Mouse (Mus musculus) G1E (cell line): ENCODE data around the gene Gm4969. TPM values are rescaled to one million over a fixed set of nuclear protein-coding genes. Genes with fewer than 3 reads are reported as not detected.

Source experiments
- ATAC-seq: 2 replicates; pipeline ENCODE4 v1.8.0; 2016; ENCODE audit warnings: mild to moderate bottlenecking; ENCODE audit not compliant: insufficient number of reproducible peaks, poor library complexity, low FRiP score, severe bottlenecking; ENCODE audit errors: extremely low read depth
- DNase-seq: peaks from one replicate; pipeline ENCODE4 v3.0.0; 2012; ENCODE audit warnings: low spot score
- H3K27me3 ChIP-seq: 2 replicates; pipeline ENCODE4 v1.6.1; 2012; ENCODE audit warnings: mild to moderate bottlenecking, low read length, inconsistent platforms; ENCODE audit not compliant: insufficient read depth
- H3K36me3 ChIP-seq: replicated peaks from 2 replicates; pipeline ENCODE3; 2012; ENCODE audit warnings: mild to moderate bottlenecking, inconsistent platforms
- H3K4me1 ChIP-seq: 2 replicates; pipeline ENCODE4 v1.6.1; 2012; ENCODE audit warnings: low read depth, low read length, inconsistent platforms, mixed read lengths; ENCODE audit not compliant: insufficient read depth
- H3K4me3 ChIP-seq: 2 replicates; pipeline ENCODE4 v1.5.1; 2012; ENCODE audit warnings: low read depth, mild to moderate bottlenecking, inconsistent platforms, low read length, moderate library complexity, mixed read lengths
- H3K9me3 ChIP-seq: replicated peaks from 2 replicates; pipeline ENCODE4 v1.6.1; 2012; ENCODE audit warnings: inconsistent platforms
- CTCF ChIP-seq: IDR thresholded peaks from 2 replicates; pipeline ENCODE4 v1.5.1; 2012; ENCODE audit warnings: low read depth, low read length, inconsistent platforms, mixed read lengths
- GATA1 ChIP-seq: IDR thresholded peaks from 2 replicates; pipeline ENCODE4 v1.6.1; 2012; ENCODE audit warnings: borderline replicate concordance, low read length, inconsistent platforms, mixed read lengths
- GATA2 ChIP-seq: IDR thresholded peaks from 2 replicates; pipeline ENCODE4 v1.6.1; 2012; ENCODE audit warnings: low read depth, low read length, inconsistent platforms, borderline replicate concordance
- POLR2AphosphoS5 ChIP-seq: IDR thresholded peaks from 2 replicates; pipeline ENCODE4 v1.6.1; 2012; ENCODE audit warnings: low read depth, low read length, inconsistent platforms; ENCODE audit not compliant: insufficient replicate concordance
- TAL1 ChIP-seq: conservative IDR thresholded peaks from 2 replicates; pipeline ENCODE4 v1.6.1; 2012; ENCODE audit warnings: low read depth, low read length, inconsistent platforms, mixed read lengths
- polyA plus RNA-seq: library from polyadenylated mRNA; stranded (reverse); fragments of >175 nt; gene quantifications from 2 replicates; pipeline ENCODE4 v1.2.3, GENCODE M21; 2012
- total RNA-seq, 2 experiments: library from RNA; stranded (forward) in 1 of 2; stranded (reverse) in 1 of 2; fragments of 200-1000 nt in 1 of 2; fragments of >200 nt in 1 of 2; fragmentation: Nextera tagmentation in 1 of 2; gene quantifications; 2 replicates each; pipeline ENCODE4 v1.2.3; 2014 to 2017

The Gm4969 gene
- total and polyA plus RNA-seq, 3 experiments = 0.05 TPM; not detected in 2

DNA sequence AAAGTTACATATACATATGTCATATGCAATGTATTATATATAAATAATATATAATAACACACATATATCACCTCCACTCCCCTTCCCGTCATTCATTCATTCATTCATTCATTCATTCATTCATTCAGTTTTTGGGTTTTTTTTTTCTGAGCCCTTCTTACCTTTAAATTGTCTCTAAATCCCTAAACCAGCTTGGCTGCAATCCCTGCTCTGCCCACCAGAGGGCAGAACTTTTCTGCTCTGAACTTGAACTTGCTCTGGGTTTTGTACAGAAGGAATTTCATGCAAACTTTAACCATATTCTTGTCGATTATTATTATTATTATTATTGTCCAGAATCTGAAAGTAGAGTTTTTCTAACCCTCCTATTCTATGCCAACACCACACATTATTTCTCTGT, 49.5 kb downstream of the Gm4969 start:
- no peaks in the 10 kb centered on the region for H3K9me3 ChIP-seq
- DNase-seq = no peak

DNA sequence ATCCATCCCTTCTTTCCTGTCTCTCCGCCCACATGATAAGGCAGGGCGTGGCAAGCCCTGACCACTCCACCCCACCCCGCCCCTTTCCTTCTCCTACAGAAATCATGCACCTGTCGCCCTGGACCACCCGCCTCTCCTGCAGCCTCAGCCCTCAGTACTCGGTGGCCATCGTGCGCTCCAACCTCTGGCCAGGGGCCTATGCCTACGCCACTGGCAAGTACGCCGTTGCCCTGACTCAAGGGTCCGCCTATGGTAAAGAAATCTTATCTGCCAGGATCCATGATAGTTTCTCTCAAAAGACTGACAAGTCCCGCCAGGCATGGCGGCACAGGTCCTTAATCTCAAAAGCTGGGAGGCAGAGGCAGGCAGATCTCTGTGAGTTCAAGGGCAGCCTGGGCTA, 50.2 kb downstream of the Gm4969 start:
- no peaks in the 10 kb centered on the region for H3K9me3 ChIP-seq
- peaks cover 31% of the 10 kb centered on the region for H3K27me3 ChIP-seq
- no peak for DNase-seq
- TF ChIP-seq TAL1 = no peak
- no peak for TF ChIP-seq GATA2
- no peak for TF ChIP-seq CTCF
- no peak for TF ChIP-seq POLR2AphosphoS5
- no peak overlapping the region for H3K4me3 ChIP-seq
- H3K36me3 ChIP-seq = no peaks in the 10 kb centered on the region
- ATAC-seq = no peak
- H3K4me1 ChIP-seq = peaks cover 5% of the 10 kb centered on the region

More for the DNA sequence above, 49.5 kb downstream of the Gm4969 start:
- TF ChIP-seq CTCF (peak; percentile 49; the same call in 1 of the 2 replicates), GATA1 (no peak), POLR2AphosphoS5 (no peak), TAL1 (no peak), GATA2 (no peak)
- no peak for ATAC-seq
- Histone ChIP-seq H3K4me1 (peaks cover 6% of the 10 kb centered on the region), H3K4me3 (no peak overlapping the region), H3K36me3 (no peaks in the 10 kb centered on the region), H3K27me3 (peaks cover 31% of the 10 kb centered on the region)

DNA sequence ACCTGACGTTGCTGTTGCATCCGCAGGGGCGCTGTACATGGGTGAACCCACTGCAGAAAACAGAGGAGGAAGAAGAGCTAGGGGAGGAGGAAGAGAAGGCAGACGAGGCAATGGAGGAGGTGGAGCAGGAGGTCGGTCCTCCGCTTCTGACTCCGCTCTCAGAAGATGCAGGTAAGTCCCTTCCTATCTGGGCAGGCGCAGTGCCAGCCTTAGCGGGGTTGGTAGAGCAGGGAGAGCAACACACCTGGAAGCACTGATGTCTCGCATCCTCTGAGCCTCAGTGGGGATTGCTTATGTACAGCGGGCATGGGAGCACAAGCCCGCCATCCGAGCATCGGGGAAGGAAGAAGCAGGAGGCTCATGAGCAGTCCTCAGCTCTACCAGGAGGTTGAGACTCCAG, 51.1 kb downstream of the Gm4969 start:
- H3K4me1 ChIP-seq = peaks cover 5% of the 10 kb centered on the region
- H3K9me3 ChIP-seq = no peaks in the 10 kb centered on the region
- no peak overlapping the region for H3K4me3 ChIP-seq
- DNase-seq = no peak
- no peaks in the 10 kb centered on the region for H3K36me3 ChIP-seq
- H3K27me3 ChIP-seq = peaks cover 32% of the 10 kb centered on the region
- TF ChIP-seq GATA2 (no peak), POLR2AphosphoS5 (no peak)
- no peak for ATAC-seq

DNA sequence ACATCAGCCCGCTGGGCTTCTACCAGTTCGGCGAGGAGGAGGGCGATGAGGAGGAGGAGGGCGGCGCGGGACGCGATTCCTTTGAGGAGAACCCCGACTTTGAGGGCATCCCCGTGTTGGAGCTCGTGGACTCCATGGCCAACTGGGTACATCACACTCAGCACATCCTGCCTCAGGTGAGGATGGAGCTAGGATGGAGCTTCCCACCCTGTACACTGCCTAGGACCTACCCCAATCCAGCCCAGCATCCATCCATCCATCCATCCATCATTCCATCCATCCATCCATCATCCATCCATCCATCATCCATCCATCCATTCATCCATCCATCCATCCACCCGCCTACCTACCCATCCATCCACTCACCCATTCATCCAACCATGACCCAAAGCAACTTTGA, 52.3 kb downstream of the Gm4969 start:
- Histone ChIP-seq H3K9me3 (no peaks in the 10 kb centered on the region), H3K4me1 (peaks cover 5% of the 10 kb centered on the region), H3K27me3 (peaks cover 32% of the 10 kb centered on the region), H3K36me3 (no peaks in the 10 kb centered on the region), H3K4me3 (no peak overlapping the region)
- DNase-seq (no peak), ATAC-seq (no peak)
- TF ChIP-seq CTCF (no peak), GATA1 (no peak), POLR2AphosphoS5 (no peak), TAL1 (no peak), GATA2 (no peak)

DNA sequence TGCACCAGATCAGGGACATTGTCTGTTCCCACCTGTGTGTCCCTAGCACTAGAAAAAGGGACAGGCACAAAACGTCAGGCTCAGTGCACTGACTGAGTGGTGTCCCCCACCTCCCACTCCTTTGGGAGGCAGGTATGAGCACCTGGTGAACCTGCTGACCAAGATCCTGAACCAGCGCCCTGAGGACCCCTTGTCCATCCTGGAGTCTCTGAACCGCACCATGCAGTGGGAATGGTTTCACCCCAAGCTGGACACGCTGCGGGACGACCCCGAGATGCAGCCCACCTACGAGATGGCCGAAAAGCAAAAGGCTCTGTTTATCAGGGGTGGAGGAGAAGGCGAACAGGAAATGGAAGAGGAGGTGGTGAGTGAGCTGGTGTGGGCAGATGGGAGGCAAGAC, 60.8 kb downstream of the Gm4969 start:
- peaks cover 63% of the 10 kb centered on the region for H3K36me3 ChIP-seq
- TF ChIP-seq CTCF (no peak), GATA2 (no peak), GATA1 (no peak), POLR2AphosphoS5 (no peak), TAL1 (no peak)
- H3K4me1 ChIP-seq = no peaks in the 10 kb centered on the region
- no peak for ATAC-seq
- no peak overlapping the region for H3K4me3 ChIP-seq
- no peak for DNase-seq
- peaks cover 3% of the 10 kb centered on the region; the same call in 1 of the 2 replicates for H3K27me3 ChIP-seq
- no peaks in the 10 kb centered on the region for H3K9me3 ChIP-seq

DNA sequence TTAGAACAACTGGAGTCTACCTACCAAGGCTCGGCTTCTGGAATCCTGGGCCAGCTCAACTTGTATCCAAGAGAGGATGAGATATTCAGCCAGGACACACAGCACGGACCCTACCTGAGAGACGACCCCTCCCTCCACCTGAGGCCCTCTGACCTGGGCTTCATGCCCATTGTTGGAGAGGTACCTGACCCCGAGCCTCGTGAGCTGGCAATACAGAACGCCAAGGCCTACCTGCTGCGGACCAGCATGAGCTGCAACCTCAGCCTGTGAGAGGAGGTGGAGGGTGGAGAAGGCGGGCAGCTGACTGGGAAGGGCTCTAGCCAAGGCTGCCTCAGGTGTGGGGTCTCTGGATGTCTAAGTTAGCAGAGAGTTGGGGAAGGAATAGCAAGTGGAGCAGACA, 63.1 kb downstream of the Gm4969 start:
- ATAC-seq (no peak), DNase-seq (no peak)
- no peaks in the 10 kb centered on the region for H3K27me3 ChIP-seq
- no peak overlapping the region for H3K4me3 ChIP-seq
- H3K4me1 ChIP-seq = no peaks in the 10 kb centered on the region
- TF ChIP-seq GATA2 (no peak), TAL1 (no peak), GATA1 (no peak), CTCF (no peak), POLR2AphosphoS5 (no peak)
- no peaks in the 10 kb centered on the region for H3K9me3 ChIP-seq
- H3K36me3 ChIP-seq = peaks cover 86% of the 10 kb centered on the region

DNA sequence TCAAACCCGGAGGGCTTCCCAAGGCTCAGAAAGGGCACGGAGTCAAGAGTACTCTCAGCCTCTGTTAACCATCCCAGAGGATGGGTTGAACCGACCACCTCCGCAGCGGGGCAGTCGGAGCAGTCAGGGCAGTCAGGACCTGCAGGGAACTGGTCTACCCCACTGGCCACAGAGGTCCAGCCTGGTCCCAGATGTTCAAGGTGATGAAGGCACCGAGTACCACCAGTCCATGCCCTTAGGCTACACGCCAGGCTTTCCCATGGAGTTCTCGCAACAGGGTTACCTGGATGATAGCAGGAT, 63.4 kb downstream of the Gm4969 start:
- Histone ChIP-seq H3K27me3 (no peaks in the 10 kb centered on the region), H3K4me3 (no peak overlapping the region), H3K9me3 (no peaks in the 10 kb centered on the region), H3K36me3 (peaks cover 90% of the 10 kb centered on the region), H3K4me1 (no peaks in the 10 kb centered on the region)
- TF ChIP-seq TAL1 = no peak
- ATAC-seq = no peak
- no peak for DNase-seq
